Mouse (Mus musculus): ENCODE measurements around the gene Pik3r3. TPM values are rescaled to one million over a fixed set of nuclear protein-coding genes. Genes with fewer than 3 reads are reported as not detected.
A peak's percentile ranks its signal among the peaks of the same experiment; 100 is the strongest.
"Not testable (repeated sequence)": the region's sequence is repeated elsewhere in the genome, so short reads cannot be mapped to it uniquely, and the experiment has no call there.

Pik3r3 gene
- 10 to 100 TPM; 15.7 to 19.7 TPM for total RNA-seq (2021)
- long read RNA-seq, experiment 1, partial matches to known transcripts = 0 of 1 reads
- long read RNA-seq, experiment 1, other reads (novel, unspliced or antisense) = 1 of 1 reads
- long read RNA-seq, experiment 2, partial matches to known transcripts = 1 of 1 reads
- long read RNA-seq, experiment 2, other reads (novel, unspliced or antisense) = 0 of 1 reads

DNA sequence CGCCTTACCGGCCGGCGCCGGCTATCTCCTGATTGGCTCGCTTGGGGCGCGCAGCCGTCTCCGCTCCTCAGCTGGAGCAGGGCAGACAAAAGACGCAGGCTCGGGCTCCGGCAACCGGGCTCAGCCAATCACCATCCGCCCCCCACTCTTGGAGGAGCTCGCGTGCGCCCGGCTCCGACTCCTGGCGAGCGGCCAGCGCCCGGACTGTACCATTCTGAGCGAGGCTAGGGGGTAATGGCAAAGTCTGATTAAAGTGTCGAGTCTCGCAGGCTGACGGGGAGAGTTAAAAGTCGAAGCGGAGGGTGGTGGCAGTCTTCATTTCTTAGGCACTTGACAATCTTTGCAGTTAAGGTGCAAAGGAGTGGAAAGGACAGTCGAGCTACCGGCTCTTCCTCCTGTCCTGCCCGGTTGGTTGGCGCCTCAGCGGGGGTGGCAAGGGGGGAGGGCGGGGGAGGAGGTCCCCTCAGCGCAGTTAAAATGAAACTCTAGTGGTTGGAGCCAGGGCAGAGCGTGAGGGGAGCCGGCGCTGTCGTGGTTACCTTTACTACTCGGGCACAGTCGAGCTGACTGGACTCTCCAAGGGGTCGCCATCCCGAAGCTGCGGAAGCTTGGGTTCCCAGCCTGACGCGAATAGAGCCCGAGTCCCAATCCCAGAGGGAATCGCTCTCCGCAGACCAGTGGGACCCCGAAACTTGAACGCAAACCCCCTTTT lies at the start of gene Pik3r3:
Gene Pik3r3 (plus strand): TSS at position 479 of the 712 bp plus-strand sequence.
- DNase-seq = peak; percentile 99 to 100

DNA sequence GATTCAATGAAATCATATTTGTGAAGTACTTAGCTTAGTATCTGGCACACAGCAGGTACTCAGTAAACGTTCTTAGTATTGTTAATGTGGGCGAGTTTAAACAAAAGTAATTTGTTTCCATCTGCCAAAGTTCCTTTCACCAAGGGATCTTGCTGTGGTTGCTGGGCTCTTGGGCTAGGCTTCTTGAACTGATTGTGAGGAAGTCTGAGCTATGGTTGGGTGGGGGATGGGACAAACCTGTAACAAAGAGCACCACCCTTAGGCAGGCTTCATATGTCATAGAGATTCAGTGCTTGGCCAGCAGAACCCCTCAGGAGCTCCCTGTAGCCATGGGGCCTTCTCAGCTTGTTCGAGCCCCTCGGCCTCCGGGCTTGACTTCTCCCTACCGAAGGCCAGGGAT lies 48.3 kb upstream of the Pik3r3 start, which contains the start of the genes 1700042G07Rik and Gm49337:
Gene 1700042G07Rik (plus strand): TSS at position 301 of the 400 bp plus-strand sequence.
Gene Gm49337 (plus strand): TSS at position 313 of the 400 bp plus-strand sequence.
- DNase-seq = no peak

DNA sequence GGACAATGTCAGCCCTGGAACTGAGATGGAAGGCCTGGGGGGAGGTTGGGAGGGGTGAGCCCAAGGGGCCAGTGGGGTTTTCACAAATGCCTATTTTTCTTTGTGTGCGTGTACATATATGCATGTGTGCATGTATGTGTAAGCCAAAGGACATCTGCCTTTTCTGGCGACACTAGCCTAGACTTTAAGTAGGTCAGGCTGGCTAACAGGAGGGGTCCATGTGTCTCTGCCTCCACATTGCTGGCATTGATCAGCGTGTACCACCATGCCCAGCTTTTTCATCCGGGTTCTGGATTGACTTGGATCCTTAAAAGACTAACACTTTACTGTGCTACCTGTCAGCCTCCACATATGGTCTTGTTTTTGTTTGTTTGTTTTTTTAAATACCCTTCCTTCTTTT lies 47.7 kb upstream of the Pik3r3 start:
- no peak for DNase-seq

DNA sequence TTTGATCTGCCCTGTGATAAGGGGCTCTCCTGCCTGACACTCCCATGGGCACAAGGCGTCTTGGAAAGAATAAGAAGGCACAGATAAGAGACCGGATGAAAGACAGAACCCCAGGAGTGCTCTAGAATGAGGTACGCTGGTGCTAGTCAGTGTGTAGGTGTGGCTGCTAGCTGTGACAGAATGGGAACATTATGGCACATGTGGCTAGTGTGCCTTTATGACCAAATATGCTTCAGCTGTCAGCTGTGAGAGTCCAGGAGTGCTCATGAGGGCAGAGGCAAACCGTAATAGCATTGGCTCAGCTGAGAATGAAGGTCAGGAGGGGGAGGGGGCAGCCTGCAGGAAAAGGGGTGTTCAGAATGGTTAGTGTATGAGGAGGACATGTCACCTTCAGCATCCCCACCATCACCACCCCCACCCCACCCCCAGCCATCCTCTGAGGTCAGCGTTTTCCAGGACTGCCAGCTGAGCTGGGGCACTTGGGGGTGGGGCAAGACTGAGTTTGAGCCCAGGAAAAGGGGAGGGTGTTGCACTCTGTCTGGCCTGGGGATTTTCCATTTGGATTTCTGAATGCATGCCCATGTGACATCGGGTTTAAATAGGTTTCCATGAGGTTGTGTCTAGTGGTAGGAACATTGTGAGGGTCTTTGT lies 46.8 kb upstream of the Pik3r3 start:
- DNase-seq = peak; percentile 29 to 70

DNA sequence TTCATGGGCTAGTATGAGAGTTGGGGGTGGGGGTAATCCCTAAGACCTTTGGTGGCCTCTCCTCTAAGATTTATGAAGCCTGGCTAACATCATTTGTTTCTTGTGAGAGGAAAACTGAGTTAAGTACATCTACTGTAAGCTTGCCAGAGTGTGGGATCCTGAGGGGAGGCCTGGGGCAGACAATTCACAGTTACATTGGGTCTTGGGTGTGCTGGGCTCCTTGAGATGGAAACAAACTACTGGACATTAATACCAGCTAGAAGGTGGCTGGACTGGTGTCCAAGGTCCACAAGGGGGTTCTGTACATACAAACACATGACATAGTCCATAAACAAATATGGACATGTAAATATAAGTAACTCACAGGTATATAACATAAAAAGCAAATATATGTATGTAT lies 46.3 kb upstream of the Pik3r3 start:
- DNase-seq = no peak

DNA sequence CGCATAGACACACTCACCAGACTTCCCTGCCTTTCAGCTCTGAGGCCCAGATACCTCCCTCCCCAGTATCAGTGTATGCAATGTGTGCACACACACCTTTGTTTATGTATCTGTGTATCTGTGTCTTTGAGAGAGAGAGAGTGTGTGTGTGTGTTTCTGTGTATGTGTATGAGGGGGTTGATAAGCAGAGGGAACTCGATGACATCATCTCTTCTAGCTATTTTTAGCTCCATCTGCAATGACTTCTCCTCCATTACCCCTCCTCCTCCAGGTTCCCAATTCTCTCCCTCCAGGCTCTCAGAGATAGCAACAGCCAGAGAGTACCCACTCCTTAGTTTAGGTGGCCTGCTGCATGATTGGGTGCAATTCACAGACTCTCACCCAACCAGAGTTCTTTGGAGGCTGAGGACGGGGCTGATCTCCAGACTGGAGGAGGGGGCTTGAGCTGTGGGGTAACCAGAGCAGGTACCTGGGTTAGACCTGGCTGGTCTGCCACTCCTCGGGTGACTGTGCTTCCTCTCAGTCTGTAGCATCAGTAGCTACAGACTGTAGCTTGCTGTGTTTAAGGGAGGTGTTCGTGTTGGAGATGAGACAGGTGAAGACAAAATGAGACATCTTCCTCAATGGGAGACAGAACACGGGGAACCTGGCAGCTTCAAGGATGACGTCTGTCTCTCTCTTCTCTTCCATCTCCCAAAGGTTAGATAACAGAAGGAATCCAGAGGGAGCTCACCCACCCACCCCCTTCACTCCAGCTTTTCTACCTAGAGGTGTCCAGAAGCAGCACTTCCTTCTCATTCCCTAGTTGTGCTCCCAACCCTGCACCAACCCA lies 45.5 kb upstream of the Pik3r3 start:
- no peak for DNase-seq

DNA sequence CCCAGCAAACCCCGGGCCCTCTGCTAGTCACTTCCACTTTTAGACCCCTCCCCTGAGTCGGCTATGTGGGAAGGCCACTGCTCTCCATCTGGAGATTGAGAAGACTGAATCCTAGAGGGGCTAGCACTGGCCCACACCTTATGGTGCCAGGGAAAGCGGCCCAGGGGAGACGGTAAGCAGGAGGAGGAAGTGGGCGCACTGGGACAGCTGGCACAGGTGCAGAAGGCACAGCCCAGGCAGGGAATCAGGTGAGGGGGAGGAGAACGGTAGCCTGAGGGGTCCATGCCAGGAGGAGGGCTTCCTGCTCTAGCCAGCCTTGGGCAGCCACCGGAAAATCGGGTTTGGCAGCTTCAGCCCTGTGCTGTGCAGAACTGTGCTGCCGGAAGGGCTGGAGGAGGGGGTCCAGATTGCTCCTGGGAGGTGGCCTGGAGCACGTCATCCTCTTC lies 44.9 kb upstream of the Pik3r3 start:
- peak; percentile 48 to 66 for DNase-seq

DNA sequence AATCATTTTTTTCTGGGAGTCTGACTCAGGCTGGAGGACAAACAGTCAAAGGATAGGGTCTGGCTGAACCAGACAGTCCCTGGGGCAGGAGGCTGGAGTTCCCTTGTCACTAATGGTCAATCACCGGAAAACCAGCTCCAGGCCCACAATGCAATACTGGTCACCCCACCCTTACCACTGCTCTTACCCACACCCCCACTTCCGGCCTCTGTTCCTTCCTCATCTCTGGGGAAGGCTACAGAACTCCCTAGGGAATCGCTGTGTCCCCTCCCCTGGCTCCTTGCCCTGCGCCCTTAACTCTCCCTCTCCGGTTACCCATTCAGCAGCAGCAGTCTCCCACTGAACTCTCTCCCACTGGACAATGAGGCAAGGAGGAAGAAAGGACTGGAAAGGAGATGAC lies 44.3 kb upstream of the Pik3r3 start:
- peak; percentile 67 to 80 for DNase-seq

DNA sequence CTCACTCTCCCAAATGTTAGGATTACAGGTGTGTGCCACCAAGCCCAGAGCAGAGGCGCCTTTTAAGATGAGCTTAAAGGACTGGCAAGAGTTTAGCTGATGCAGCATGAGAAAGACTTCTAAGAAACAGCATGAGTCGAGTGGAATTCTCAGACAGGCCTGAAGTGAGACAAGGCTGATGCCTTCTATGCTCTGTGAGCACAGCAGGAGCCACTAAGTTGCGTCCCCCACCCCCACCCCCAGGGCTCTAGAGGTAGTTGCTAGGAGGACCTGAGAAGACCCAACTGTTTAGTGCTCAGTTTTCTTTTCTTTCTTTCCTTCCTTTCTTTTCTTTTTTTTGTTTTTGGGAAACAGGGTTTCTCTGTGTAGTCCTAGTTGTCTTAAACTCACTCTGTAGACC lies 39.3 kb upstream of the Pik3r3 start:
- DNase-seq = no peak

DNA sequence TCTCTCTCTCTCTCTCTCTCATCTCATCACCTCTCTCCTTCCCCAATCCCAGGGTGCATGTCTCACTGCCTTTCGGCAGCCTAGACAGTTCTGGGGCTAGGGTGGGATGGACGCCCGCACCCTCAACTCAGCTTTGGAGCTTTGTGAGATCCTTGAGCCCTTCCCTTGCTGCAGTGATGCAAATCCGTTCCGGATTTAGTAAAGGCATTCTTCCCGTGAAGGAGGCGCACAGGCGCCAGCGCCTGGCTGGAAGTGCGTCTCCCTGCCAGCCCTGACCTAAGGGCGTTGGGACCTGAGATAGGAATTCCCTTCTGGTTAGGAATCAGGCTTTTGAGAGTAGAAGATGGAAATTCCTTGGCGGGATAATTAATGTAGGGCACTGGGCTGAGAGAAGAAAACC lies 38.7 kb upstream of the Pik3r3 start:
- peak; percentile 28 to 39 for DNase-seq

DNA sequence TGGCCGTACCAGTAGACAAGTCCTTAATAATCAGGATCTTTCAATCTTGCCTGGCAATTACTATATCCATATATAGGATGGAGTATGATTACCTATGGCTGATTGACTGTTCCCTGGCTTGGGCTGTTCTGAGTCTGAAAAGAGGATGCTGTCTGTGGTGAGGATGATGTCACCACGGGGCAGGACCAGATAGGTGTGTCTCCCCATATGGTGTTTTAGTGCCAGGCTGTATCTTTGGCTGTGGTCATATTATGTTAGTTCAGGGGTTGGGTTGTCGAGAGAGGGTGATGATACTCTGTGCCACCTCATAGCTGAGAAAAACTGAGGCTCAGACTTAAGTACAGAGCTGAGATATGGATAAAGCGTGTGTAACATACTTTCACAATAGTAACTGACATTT lies 36.3 kb upstream of the Pik3r3 start:
- DNase-seq = no peak

DNA sequence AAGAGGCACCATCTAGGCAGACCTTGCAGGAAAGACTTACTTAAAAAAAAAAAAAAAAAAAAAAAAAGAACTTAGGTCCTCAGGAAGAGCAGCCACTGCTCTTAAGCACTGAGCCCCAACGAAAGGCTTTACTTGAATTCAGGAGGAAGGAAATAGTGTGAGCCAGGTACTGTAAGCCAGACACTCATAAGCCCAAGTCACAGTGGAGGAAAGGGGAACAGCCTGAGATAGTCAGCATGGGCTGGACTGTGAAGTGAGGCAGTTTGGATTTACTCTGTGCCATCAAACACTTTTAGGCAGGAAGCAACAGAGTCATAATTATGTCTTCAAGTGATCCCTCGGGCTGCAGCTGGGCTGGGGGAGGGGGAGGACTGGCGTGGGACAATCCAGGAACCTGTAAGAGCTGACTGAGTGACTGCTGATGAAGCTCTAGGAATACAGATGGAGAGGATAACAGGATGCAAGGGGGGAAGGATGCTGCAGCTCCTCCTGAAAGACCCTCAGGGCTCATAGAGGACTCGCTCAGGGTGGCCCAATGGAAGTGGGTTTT lies 29.1 kb upstream of the Pik3r3 start:
- DNase-seq = peak in 1 of 2 experiments; percentile 13

DNA sequence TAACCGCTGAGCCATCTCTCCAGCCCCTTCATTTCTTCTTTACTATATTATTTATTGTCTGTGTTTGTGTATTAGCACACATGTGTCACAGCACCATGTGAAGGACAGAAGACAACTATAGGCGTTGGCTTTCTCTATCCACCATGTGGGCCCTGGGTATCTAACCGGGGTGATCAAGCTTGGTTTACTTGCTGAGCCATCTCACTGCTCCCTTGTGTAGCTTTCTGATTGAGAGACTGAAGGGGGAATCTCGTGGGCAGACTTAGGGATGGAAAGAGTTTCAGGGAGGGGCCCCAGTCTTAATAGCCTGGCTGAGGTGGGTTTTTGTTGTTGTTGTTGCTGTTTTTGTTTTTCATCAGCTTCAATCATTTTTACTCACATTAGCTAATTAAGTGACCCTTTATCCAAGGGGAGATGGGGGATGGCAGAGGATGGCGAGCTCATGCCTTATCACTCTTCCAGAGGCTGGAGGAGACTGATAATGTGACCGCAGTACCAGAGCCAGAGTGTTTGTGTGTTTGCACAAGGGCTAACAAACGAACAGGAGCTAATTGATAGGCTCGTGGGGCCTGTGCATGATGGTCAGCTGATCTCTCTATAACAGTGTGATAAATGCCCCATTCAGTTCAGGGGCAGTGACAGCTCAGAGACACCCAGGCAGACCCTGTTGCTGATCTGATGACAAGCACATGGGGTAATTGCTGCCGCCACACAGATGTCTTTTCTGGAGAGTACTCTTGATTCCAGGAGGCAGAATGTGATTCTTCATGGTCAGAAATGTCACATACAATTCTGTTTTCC lies 27.6 kb upstream of the Pik3r3 start:
- no peak for DNase-seq

DNA sequence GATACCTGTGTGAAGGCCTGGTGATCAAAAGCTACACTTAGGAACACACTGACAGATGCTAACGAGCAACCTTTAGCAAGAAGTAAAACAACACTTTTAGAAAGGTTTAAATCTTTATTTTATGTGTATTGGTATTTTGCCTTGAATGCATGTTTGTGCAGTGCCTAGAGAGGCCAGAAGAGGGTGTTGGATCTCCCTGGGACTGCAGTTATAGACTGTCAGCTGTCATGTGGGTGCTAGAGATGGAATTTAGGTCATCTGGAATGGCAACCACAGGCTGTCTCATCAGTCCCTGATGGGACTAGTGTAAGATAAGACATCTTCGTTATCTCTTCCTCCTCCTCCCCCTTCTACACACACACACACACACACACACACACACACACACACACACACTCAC lies 23.0 kb upstream of the Pik3r3 start:
- no peak for DNase-seq

DNA sequence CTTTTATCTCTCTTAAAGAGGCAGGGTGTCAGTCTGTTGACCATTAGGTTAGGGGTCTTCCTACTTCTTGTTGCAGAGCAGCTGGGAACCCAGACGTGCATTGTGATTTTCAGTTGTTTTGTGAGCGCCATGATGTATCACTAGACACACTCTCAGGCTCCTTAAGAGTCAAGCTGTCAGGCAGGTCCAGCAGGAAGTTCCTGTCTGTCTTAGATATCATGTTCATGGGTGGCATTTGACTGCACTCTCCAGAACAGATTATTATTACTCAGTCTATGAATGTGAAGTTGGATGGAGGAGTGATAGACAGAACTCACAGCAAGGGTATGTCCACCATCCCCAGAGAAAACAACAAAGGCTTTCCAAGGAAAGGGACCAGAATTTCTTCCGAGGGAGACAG lies 17.0 kb upstream of the Pik3r3 start:
- DNase-seq = no peak

DNA sequence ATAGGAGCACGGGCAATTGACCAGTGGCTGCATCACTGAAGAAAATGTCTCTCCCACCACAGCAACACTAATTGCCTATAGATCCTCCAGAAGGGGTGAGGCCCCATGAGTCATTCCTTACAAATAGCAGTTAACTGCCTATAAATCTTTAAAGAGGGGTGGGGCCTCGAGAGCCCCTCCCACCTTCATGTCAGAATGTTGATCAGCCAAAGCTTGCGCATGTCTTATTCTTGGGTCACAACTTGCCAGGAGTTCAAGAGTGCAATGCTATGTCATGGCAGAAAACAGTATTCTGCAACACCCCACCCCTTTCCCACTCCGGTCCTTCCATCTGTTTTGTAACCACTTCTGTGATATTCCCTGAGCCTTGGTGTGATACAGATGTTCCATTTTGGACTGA lies 14.9 kb upstream of the Pik3r3 start:
- no peak for DNase-seq

DNA sequence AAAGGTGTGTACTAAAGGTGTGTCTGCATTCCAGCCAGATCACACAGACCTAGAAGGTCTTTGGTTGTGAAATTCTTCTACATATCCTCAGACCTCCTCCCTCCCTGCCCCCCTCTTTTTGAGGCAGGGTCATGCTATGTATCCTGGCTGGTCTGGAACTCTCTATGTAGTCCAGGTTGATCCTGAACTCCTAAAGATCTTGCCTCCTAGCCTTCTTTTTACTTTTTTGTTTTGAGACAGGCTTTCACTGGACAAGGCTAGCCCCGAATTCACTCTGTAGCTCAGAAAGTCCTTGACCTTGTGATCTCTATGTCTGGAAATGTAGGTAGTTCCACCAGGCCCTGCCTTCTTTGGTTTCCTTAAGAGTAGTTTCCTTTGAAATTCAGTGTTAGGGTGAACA lies 12.5 kb upstream of the Pik3r3 start:
- no peak for DNase-seq

DNA sequence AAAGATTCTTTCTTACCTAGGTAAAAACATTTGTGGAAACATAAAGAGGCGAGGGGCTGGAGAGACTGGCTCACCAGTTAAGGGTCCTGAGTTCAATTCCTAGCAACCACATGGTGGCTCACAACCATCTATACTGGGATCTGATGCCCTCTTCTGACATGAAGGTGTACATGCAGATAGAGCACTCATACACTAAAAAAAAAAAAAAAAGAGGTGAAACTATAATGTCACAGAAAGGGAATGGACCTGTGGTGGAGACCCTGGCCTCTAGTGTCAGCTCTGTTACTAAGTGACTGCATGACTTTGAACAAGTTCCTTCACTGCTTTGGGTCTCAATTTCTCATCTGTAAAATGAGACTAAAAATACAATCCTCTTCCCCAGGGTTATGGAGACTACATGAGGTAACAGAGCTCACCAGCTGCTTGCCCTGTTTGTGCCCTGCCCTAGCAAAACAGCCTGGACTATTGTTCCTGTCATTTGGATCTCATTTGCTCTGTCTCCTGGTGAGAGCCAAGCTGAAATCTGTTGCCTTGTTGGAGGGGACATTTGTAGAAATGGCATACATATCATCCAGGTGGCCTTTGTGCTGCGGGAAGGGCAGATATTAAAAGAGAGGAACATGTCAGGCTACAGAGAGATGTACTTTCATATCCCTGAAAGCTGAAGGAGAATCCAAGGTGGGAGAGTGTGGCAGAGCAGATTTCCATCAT lies 5.4 kb upstream of the Pik3r3 start:
- DNase-seq = no peak

DNA sequence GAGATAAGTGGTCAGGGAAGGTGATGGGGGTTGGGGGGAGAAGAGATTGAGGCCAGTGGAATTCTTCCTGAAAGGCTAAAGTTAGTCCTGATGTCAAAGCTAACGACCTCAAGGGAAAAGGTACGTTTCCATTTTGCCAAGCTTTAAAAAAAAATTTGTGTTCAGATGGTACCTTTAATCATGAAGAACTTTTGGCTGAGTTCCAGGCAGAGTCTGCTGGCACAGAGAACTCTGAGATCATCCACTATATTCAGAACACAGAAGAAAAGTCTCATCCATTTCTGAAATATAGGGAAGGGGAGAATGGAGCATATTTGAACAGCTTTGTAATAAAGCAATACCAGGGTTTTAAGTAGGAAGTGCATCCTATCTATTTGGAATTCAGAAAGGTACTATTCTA lies 4.4 kb upstream of the Pik3r3 start:
- DNase-seq = peak; percentile 32 to 62

DNA sequence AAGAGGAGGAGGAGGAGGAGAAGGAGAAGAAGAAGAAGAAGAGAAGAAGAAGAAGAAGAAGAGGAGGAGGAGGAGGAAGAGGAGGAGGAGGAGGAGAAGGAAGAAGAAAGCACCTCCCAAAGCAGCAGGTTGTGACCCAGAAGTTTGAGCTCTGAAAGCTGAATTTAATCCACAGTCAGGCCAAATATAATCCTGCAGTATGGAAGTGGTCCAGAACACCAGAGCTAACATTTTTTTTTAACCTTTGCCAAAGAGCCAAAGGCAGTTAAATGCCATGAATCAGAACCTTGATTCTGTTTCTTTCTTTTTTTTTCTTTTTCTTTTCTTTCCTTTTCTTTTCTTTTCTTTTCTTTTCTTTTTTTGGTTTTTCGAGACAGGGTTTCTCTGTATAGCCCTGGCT lies 3.8 kb upstream of the Pik3r3 start:
- not testable (repeated sequence) for DNase-seq

DNA sequence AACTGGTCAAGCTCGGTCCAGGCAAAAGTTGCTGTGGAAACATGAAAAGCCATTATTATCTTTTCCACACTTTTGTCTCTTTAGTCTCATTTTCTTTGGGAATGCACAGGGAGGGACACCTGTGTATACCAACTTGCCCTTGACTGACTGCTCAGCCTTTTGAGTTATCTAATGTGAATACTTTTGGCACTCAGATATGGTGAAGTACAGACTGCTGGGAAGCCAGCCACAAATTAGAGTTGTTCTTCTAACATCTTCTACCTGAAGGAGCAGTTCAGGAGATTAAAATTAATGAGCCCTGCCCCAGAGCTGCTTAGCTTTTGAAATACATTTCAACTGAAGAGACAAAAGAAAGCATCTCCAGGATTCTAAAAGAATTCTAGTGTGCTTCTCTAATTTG lies 2.4 kb upstream of the Pik3r3 start:
- no peak for DNase-seq
